Mouse (Mus musculus) inflammation-experienced regulatory T-cells, adult 6 months (primary cell): Measurements from ENCODE around the gene Cd52. TPM values are rescaled to one million over a fixed set of nuclear protein-coding genes. Genes with fewer than 3 reads are reported as not detected.

Experiments used
- ATAC-seq: one replicate; pipeline ENCODE4 v1.8.0; 2017
- polyA plus RNA-seq, 3 experiments: library from polyadenylated mRNA; unstranded; fragments of 100-300 nt; shearing (Covaris generic); gene quantifications; one replicate each; pipeline ENCODE4 v1.2.1; 2017

The Cd52 gene
- polyA plus RNA-seq, 3 experiments from 2014 or later, result 2,728 to 3,832 (median 3,666) TPM

- ATAC-seq, result no peak
These were observed 5.9 kb downstream of the Cd52 start for GRCm38 (mm10) chr4:134089029-134089428.

DNA sequence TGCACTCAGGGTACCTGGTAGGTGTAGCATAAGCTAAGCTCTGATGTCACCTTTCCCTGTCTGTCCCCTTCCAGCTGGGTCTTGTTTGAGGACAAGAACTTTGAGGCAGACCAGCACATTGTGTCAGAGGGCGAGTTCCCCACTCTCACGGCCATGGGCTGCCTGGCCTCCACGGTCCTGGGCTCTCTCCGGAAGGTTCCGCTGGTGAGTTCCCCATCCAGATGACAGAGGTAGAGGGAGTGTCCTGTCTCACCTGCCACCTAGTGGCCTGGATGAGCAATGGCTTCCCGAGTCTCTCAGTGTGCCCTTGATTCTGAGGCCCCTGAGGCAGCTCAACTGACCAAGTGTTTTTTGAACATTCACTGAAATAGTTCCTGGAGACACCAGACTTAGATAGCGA lies 7.5 kb downstream of the Cd52 start:
- ATAC-seq, result peak; percentile 66

DNA sequence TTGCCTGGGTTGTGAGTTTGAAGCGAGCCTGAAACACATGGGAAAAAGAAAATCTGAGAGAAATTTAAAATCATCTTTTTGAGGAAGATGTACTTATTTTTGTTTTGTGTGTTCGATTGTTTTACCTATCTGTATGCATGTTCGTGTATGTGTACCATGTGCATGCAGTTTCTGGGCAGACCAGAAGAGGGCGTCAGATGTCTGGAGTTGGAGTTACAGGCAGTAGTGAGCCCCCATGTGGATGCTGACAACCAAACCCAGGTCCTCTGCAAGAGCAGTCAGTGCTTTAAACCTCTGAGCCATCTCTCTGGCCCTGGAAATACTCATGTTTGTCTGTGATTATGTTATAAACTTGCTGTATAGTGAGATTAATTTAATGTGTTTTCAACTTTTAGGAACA lies 9.9 kb downstream of the Cd52 start:
- no peak for ATAC-seq

GRCm38 (mm10) chr4:134082460-134082859 lies 12.4 kb downstream of the Cd52 start:
- ATAC-seq, result no peak

GRCm38 (mm10) chr4:134081730-134082386 lies 13.0 kb downstream of the Cd52 start:
- ATAC-seq, result peak; percentile 91

GRCm38 (mm10) chr4:134080674-134081073 lies 14.2 kb downstream of the Cd52 start:
- ATAC-seq, result no peak

DNA sequence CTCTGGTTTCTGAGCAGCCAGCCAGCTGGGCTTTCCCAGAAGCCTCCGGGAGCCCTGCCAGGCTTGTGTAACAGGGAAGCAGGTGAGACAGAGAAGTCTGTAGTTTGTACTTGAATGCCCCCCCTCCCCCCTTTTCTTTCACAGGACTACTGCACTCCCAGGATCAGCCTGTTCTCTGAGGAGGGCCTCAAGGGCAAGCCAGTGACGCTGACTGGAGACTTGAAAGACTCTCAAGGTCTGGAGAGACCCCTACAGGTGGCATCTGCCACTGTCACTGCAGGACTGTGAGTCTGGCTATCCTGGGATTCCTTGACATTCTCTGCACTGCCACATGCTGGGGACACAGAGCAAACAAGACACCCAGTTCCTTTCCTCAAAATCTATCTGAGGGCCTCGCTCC lies 16.2 kb downstream of the Cd52 start:
- ATAC-seq, result no peak

GRCm38 (mm10) chr4:134068793-134069580 lies 25.9 kb downstream of the Cd52 start:
- no peak for ATAC-seq

DNA sequence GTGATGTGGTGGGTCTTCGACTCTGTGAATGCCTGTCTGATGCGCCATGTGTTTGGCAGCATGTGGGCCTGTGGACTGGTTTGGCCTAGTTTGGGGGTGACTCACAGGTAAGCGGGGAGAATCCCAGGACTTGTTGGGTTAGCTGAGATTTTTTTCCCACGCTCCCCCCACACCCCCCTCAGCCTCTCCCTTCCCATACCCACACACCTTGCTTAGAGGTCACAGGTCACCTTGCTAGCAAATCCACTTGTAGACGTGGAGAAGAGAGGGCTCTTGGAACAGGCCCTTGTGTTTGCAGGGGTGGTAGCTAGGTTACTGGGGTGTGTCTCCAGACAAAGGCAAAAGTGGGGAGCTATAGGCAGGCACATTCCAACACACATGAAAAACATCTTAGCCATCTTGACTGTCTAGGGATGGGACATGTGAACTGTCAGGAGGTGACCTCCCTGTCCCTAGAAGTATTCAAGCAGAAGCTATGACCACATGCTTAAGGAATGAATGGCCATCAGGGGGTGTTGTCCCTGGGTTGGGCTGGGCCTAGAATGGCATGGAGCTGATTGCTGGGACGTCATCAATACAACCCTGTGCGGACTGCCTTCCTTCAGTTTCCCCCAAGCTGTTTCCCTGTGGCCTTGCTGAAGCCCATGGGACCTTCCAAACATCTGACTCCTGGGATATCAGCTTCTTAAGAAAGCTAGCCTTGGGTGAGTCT lies 26.9 kb downstream of the Cd52 start:
- ATAC-seq, result no peak

DNA sequence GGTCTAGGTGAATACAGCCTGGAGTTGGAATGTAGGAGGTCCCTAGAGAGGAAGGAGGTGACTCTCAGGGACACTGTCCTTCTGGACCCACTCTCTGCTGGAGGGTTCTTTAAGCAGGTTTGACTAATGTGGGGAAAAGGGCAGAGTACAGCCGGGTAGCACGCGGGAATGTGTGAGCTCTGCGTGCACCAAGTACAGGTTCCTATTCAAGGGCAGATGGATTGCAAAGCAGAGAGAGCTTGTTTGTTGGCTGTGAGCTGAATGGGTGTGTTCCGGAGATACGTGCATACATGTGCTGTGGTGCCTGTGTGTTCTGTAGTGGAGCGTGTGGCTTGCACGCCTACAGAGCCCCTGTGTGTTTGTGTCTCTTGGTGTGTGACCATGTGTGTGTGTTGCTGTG lies 27.5 kb downstream of the Cd52 start:
- ATAC-seq, result no peak

GRCm38 (mm10) chr4:134065431-134066004 lies 29.4 kb downstream of the Cd52 start:
- ATAC-seq, result no peak

DNA sequence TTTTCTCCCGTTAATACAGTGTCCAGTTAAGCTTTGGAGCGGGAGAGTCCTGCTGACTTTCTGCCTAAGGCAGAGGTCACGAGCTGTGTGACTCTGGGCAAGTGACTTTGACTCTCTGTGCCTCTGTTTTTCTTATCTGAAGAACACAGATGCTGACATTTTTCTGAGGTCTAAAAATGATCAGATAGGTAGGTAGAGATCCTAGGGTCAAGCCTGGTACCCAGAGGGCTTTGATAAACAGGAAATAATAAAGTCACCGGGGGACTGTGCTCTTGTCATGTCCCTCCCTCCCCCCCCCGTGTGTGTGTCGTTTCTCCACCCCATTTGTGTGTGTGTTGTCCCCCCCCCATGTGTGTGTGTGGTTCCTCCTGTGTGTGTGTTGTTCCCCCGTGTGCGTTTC lies 32.3 kb downstream of the Cd52 start:
- ATAC-seq, result no peak

GRCm38 (mm10) chr4:134061944-134062446 lies 32.9 kb downstream of the Cd52 start:
- peak; percentile 41 for ATAC-seq

DNA sequence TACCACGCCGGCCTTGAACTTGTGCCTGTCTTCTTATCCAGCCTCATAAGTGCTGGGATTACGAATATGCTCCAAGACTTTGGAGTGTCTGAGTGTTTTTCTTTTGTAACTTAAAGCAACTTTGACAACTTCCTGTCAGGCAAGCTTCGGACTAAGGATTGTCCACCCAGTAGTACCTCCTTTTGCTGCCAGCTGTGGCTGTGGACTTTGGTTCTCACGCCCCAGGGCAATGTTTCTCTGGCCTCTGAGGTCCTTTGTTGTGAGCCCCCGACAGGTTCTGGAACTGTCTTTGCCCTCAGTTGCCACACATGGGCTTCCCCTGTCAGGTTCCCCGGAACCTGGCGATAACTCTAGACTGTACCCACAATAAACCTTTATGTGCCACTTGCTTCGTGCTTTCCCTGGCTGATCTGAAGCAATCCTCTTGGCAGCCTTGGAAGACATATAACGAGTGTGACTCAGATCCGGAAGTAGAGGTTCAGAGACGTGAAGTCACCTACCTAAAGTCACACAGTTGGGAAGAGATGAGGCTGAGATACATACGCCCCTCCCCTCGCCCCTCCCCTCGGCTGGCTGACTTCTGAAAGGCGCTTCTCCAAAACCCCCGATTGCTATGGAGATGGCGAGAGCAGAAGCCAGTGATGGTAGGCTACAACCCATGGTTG lies 33.6 kb downstream of the Cd52 start:
- ATAC-seq, result peak; percentile 73

DNA sequence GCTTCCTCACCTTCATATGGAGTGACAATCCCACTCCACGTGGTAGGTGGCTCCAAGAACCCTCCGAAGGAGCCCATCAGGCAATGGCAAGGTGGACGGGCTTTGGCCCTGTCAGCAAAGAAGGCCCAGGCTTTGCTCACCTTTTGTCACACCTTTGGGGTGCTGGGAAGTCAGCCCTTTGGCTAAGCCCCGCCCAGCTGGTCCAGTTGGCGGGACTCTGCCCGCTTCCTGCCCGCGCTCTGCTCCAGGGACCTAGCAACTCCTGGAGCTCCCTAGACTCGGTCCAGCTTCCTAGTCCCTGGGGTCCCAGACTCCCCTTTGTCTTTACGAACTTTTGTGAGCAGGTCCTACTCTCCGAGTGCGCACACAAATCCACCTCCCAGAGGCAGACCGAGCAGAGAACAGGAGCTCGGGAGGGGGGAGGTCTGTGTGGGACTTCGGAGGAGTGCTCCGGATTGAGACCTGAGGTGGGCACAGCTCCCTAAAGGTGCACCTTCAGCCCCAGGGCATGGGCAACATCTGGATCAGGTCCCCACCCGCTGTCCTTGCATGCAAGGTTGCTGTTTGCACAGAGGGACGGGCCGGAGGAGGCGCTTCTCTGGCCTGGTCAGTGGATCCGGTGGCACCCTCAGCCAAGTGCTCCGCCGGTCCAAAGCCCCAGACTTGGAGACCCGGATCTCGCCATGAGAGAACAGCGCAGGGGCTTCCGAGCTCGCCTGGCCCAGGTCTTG lies 34.6 kb downstream of the Cd52 start, which contains the start of gene Crybg2:
Gene Crybg2 (plus strand): TSS at position 681 of the 731 bp plus-strand sequence.
- no peak for ATAC-seq

GRCm38 (mm10) chr4:134058908-134059307 lies 36.0 kb downstream of the Cd52 start:
- ATAC-seq, result peak; percentile 27

GRCm38 (mm10) chr4:134058166-134058715 lies 36.6 kb downstream of the Cd52 start:
- ATAC-seq, result peak; percentile 63

DNA sequence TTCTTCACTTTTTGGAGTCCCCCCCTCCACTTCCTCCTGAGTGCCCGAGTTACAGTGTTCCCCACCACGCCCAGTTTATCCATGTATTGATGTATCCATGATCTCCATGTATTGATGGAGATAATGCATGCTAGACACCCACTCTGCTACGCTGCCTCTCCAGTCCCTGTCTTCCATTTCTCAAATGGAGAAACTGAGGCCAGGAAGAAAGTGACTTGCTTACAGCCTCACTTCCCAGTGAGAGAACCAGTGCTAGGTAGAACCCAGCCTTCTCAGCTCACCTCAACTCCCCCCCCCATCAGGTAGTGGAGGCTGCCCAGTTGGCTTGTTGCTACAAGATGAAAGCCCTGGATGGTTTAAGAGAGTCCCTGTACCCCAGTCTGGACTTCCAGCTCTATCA lies 41.3 kb downstream of the Cd52 start, which contains the start of gene Zfp683:
Gene Zfp683 (plus strand): TSS at position 301 of the 400 bp plus-strand sequence.
- no peak for ATAC-seq

DNA sequence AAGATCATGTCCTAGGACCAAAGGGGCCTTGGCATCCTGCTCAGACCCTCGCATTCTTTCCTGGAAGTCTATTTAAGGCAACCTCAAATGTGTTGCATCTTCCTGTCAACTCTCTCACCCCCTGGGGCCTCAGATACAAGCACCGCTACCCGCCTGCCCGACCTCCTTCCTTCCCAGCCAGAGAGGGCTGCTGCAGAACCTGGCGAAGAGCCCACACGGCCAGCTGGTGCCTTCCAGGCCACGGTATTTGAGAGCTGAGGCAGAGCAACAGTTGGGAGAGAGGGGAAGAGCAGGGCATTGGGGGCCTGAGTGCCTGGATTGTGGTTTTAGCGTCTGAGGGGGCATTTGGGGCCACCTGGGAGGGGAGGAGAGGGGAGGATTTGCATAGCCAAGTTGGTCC lies 42.3 kb downstream of the Cd52 start:
- ATAC-seq, result no peak

GRCm38 (mm10) chr4:134051912-134052311 lies 43.0 kb downstream of the Cd52 start:
- no peak for ATAC-seq

- ATAC-seq, result no peak
These were observed 47.2 kb downstream of the Cd52 start for GRCm38 (mm10) chr4:134047648-134048047.
